Mouse (Mus musculus) CD4-positive helper T cell, adult 2 months (primary cell): Measurements from ENCODE around the gene Klf9.
"Not testable (repeated sequence)": the region's sequence is repeated elsewhere in the genome, so short reads cannot be mapped to it uniquely, and the experiment has no call there.

Source experiments
- DNase-seq: peaks from one replicate; pipeline ENCODE4 v3.0.0-alpha.2; 2012; ENCODE audit warnings: low read depth, missing footprints, low spot score

The Klf9 gene

DNA sequence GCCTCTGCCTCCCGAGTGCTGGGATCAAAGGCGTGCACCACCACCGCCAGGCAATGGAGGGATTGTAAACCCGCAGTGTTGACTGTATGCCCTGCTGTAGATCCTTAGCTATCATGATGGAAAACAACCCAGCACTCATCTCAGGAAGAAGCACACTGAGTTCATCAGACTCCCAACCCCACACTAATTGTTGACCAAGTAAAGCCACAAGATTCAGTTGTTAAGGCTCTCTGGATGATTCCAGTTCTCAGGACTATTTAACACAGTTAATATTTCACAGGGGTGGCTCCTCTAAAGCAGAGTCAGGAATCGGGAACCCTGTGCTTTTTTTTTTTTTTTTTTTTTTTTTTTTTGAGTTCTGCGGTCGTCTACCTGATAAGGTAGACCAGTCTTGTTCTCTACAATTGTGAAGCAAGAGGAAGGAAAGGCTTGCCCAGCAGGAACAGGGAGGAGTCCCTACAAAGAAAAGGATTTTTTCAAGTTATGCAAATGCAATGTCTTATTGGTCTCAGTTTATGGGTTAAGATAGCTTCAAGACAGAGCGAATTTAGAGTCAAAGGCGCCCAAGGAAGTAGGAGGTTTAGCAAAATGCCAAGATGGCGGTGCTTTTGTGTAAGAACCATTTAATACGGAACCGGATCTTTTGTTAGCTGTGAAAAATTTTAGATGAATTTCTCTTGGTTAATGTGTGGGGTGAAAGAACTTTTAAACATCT is 1.1 kb upstream of the Klf9 start:
- no peak for DNase-seq

DNA sequence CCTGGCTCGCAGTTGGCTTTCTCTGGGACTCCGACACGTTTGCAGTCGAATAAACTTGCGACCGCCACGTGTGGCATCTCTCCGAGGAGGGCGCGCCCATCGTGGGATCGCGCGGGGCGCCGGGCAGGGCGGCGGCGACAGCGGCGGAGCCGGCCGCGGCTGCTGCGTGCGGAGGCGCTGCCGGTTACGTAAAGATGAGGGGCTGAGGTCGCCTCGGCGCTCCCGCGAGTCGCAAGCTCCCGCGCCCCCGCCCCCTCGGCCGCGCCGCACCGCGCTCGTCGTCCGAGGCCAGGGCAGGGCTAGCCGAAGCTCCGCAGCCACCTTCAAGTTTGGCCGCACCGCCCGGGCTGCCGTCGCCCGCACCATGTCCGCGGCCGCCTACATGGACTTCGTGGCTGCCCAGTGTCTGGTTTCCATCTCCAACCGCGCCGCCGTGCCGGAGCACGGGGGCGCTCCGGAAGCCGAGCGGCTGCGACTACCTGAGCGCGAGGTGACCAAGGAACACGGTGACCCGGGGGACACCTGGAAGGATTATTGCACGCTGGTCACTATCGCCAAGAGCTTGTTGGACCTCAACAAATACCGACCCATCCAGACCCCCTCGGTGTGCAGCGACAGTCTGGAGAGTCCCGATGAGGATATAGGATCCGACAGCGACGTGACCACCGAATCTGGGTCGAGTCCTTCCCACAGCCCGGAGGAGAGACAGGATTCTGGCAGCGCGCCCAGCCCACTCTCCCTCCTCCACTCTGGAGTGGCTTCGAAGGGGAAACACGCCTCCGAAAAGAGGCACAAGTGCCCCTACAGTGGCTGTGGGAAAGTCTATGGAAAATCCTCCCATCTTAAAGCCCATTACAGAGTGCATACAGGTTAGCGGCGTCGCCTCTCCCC is 610 bp downstream of the Klf9 start:
- no peak for DNase-seq

DNA sequence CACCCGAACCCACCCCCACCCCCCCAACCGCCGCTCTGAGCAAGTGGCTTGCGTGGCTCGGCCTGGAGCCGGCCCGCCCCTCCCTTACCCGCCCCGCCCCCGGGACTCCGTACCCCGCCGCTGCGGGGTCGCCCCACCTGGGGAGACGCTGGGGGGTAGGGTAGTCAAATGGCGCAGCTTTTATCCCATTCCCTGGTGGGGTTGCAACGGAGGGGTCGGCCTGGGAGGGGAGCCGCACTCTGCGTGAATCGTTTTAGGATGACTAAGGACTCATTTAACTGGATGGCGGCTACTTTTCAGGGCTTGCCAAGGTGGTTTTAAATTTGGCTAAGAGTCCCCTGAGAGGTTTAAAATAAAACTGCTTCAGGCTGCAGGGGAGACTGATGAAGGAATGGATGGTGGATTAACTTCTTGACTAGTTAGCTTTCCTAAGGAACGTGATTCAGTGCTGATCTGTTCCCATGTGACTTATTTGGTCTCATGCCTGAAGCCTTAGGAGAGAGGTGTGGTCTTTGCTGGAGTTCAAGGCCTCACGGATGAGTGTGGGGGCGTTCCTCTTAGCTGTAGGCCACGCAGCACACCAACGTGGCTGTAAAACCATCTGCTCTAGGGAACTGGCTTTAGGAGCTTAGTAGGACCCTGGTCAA is 1.5 kb downstream of the Klf9 start:
- DNase-seq, result no peak

DNA sequence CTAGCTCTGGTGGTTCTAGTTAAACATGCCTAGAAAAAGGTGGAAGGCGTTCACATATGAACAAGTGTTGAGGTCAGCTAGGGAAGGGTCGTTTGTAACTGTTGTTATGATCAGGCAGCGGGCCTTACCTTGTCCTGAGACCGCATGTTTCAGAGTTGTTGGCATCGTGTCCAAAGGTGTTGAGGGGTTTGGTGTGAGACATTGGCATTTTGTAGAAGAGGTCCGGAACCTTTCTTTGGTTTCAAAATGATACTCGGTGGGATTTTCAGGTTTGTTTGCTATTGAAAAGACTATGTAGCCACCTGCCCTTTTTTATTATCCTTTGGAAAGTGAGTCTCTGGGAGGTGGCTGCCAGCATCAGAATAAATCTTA is 2.0 kb downstream of the Klf9 start:
- DNase-seq, result no peak

DNA sequence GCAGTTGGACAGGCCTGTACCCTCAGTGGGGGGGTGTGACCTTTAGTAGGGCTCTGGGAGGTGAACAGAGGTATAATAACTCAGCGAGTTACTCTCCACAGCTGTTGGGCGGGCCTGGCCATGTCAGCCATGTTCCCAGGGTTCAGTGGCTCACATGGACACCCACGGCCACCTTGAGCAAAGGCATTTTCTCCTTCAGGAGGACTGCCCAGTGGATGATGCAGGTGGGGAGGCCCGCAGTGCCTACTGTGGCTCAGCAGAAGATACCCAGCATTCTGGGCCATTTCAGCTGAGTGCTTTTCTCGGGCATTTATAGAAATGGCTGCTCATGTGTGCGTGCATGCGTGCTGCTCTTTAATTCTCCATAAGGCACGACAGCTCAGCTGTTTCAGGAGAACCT is 2.5 kb downstream of the Klf9 start:
- no peak for DNase-seq

DNA sequence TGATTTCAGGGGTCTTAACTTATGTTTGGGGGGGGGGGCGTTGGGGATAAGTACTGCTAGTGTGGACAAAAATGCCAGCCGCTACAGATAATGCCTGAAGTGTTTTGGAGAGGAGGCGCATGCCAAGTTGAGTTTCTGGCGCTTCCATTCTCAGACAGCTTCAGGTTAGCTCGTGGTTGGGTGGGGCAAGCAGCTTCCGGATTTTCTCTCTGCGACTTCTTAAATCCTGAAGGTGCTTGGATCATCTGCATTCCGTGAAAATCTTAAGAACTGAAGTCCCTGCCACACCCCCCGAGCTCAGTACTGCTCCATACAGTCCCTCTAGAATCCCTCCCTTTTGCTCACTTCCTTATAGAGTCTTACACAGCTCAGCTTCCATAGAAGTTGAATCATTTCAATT is 3.0 kb downstream of the Klf9 start:
- DNase-seq, result no peak

DNA sequence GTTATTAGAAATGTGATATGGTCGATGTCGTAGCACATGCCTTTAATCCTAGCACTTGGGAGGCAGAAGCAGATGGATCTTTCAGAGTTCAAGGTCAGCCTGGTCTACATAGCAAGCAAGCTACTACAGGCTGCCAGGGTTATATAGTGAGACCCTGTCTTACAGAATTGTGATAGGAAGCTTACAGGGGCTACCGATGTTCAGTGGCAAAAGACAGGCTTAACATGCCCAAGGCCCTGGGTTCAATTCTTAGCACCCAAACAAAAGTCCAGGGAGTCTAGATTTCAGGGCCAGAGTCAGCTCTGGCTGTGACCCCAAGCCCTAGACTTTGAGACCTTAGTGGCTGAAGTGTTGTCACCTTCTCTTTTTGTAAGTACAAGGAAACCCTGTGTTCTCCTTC is 4.1 kb downstream of the Klf9 start:
- no peak for DNase-seq

DNA sequence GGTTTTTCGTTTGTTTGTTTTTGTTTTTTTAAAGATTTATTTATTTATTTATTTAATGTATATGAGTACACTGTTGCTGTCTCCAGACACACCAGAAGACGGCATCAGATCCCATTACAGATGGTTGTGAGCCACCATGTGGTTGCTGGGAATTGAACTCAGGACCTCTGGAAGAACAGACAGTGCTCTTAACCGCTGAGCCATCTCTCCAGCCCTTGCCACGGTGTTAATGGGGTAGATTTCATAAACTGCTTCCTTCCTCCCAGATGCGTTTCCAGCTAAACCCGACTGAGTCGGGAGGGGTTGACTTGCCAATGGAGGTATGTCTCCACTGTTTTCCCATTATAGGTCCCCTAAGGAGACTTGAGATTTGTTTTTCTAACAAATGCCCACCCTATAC is 4.5 kb downstream of the Klf9 start:
- not testable (repeated sequence) for DNase-seq

DNA sequence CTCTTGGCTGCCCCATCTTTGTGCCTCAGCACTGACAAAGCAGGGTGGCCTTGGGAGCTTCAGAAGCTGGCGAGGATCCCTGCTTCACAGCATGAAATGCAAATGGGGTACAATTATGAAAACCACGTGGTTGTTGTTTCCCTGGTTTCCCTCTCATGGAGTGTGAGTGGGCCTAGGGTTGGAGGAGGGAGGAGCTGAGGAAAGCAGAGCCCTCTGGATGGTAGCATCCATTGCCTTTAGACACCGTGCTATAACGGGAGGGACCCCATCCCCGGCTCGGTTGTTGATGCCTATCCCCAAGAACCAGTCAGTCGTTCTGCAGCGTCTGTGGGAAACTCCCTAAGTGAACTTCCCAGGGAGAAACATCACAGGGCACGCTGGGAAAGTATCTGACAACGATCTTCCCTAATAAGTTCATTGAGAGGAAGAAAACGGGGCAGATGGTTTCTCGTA is 5.4 kb downstream of the Klf9 start:
- DNase-seq, result no peak

DNA sequence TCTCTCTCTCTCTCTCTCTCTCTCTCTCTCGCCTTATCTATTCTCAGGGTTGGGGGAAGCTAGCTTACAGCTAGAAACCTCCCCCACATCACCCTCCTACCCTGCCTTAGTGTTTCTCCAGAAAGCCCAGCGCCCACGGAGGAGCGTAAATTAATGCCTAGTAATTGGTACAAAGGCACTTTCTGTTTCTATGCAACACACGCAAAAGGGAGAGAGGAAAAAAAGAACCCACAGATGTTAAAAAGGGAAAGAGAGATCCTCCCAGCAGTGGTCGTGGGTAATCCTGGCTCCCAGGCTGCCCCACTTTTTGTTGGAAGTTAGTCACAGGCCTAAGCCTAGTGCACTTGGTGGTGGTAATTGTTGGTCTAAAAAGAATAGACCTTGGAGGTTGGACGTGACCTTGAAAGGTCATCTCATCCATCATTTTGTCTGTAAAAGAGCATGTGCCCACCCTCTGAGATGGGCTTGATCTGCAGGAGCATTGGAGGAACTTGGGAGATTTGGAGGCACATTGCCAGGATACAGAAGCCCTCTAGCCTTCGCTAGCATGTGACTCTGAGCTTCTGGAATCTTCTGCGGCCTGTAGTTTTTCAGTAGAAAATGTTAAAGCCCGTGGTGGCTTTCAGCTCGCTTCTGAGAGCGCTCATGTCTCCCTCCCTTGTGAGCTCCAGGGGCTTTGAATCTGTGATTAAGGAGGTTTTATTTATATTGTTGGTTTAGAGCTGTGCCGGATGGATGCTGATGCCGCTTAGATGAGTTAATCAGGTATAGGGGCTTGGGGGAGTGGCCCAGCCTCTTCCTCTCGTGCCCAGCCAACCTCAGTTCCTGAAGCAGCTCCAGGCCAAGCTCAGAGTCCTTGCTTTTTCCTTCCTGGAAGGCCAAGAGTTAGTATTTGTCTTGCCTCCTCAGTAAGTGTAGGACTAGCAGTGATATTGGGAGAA is 6.3 kb downstream of the Klf9 start:
- no peak for DNase-seq

DNA sequence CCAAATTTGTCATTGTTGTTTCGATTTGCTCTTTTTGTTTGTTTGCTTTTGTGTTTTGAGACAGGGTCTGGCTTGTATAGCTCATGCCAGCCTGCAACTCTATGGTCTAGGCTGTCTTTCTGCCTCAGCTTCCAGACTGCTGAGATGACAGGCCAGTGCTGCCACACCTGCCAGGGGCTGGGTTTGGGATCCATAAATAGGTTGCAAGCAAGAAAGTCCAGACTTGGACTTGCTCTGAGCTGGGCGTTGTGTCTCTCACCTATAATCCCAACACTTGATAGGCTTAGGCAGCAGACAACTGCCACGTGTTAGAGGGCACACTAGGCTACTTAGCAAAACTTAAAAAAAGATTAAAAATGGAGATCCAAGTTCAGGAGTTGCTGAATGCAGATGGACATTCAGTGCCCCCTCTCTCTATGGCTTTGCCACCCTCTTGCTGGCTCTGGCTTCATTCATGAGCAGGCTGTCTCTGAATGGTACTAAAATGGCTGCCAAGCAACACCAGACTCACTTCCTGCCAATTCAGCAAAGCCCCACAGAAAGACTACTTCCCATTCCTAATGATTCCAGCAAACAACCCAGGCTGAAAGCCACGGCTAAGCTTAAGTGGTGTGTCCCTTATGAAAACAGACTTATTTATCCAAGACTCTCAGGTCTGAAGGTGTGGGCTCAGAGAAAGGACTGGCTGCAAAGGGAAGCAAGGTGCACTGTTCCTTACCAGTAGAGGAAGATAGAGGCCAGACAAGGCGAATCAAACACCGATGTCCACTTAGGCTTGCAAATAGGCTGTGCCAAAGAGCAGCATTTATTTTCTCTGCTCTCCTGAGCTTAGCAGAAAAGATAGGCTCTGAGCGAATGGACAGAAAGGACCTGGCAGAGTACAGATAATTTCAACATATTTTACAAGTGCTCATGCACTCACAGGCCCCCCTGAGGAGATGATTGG is 8.7 kb downstream of the Klf9 start:
- DNase-seq, result no peak

DNA sequence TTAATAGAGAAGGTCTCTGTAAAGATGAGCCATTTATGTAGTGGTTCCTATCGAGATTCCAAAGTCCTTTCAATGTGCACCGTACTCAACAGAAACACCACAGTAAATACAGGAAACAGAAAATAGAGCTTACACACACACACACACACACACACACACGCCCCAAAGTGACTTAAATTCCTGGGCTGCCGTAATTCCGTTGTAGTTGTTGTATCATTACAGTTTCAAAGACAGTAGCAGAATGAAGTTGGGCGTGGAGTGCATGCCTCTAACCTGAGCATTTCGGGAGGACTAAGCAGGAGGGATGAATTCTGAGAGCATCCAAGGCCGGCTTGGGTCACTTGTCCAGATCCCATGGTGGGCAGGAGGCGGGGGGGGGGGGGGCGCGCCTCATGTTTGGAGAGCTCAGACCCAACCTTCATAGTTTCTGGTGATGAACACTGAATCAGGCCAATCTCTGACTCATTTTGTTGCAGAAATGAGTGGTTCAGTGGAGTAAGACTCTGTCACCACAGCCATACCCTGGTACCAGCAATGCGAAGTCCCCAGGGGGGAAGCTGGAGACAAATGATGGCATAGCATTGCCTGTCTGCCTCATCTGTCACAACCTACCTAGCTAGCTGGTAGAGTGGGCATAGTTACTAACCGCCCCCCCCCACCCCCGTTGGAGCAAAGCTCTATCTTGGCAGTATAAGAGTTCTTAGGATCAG is 9.7 kb downstream of the Klf9 start:
- DNase-seq, result no peak

DNA sequence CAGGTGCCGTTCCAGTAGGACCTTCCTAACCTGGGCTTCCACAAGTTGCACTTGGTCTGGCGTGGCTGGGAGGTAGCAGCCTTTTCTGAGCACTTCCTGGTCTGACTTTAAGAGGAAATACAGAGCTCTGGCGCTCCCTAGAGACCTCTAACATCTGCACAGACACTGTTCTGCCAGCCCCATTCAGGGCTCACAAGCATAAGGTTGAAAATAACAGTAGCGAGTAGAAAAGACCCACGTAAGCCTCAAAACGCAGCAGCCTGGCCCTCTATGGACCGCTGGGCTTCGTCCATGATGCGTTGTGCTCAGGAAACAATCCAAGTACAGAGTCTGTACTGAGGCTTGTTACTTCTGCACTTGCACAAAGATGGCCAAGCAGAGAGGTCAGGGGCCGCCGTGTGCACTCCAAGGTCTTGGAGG is 10.6 kb downstream of the Klf9 start:
- peak; percentile 64 for DNase-seq

DNA sequence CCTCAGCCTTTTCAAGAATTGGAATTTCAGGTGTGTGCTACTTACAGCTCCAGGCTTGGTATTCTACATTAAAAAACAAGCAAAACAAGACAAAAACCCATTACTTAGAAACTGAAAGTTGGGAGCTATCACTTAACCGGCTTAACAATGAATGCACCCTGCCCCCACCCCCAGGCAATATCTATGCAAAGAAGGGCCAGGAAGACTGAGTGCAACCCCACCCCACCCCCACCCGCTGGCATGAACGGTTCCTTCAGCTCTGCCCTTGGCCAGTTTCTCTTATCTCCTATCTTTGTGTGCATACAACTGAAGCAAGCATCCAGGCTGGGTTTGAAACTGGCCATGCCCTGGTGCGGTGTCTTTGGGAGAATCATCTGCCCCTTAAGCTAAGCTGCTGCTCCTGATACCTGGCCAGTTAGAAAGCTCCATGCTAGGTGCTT is 11.2 kb downstream of the Klf9 start:
- no peak for DNase-seq

DNA sequence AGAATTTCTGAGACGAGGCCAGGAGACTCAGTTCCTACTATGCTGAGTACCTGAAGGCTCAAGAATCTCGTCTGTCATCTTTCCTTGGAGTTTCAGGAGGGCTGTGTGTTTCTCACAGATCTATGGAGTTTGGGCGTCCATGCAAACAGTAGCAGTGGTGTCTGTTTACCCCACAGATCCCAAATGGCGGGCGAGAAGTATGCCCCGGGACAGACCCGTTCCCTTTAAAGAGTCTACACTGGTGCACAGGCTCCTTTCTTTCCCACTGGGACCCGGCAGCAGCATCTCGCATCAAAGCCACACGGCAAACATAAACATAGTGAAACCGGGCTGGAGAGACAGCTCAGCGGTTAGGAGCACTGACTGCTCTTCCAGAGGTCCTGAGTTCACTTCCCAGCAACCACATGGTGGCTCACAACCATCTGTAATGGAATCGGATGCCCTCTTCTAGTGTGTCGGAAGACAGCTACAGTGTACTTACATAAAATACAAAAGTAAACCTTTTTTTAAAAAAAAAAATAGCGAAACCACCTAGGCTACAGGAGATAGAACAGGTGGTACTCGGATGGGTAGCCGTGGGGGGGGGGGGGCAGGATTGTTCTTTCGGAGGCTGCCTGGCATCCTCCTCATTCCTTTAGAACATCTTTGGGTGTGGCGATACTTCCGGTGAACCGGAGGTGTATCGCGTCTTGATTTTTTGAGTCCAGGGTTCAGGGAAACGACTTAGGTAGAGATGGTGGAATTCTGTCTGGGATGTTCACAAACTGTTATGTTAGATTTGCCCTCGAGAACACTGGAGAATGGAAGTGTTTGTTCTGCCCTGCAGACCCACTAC is 12.0 kb downstream of the Klf9 start:
- DNase-seq, result no peak

DNA sequence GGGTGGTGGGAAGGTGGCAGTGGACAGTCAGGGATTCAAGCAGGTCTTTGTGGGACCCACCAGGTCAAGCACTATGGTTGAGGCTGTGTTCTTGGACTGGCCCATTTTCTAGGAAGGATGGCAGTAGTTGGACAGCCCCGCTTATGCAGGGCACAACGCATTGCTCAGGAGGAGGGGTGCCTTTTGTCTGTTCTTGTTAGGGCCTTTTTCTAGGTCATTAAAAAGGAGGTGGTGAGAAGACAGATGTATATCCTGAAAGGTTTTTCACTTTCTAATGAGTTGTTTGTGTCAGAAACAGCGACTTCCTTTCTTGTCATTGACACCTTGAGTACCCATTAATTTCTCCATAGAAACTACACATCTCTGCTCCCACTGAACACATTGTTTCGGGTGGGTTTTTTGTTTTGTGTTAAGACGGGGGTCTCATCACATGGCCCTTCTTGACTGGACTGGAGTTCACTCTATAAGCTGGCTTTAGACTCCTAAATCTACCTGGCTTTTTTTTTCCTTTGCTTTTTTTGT is 12.6 kb downstream of the Klf9 start:
- no peak for DNase-seq

DNA sequence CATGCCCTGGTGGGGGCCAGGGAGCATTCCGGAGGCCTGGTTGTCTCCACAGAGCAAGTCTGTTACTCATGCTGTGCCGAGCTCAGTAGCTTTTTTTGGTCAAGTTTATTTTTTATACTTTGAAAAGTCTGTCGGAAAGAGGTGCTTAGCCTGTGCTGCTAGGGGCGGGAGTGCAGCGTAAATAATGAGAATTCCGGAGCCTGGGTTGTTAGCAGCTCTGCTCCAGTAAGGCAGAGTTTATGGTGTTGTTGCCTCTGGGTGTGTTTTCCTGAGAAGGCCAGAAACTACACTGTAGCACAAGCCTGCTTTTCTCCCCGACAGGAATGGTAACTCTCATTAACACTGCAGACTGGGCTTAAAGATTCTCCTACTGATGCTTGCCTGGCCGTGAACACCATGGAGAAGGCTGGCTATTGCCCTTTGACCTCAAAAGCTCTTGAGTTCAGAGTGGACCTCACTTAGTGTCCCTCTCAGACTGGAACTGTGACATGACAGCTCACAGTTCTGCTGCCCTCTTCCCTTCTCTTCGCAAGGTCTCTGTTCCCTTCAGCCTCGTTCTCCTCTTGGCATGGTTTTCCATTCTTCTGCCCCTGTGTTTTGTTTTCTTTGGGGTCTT is 18.9 kb downstream of the Klf9 start:
- no peak for DNase-seq

DNA sequence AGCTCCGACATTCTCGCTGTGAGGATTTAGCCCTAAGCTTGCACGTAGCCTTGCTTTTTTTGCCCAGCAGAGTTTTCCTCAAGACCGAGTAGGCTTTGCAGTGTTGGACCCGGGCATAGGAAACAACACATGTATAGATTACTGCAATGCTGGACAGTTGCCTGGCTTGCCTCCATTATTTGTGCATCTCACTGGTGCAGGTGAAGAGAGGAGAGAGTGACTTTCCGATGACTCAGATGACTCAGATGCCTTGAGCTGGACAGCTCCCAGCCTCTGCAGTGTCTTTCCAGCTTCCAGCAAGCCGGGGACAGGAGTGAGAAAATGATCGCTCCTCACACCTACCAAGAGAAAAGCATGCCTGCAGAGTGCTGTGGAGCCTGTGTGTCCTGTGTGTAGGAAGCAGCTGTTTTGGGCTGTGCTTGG is 21.4 kb downstream of the Klf9 start:
- DNase-seq, result no peak
